Mouse (Mus musculus): Measurements from ENCODE around the gene Klhl42. TPM values are rescaled to one million over a fixed set of nuclear protein-coding genes. Genes with fewer than 3 reads are reported as not detected.

Gene Klhl42
- polyA plus RNA-seq (2012; ENCODE audit: insufficient read depth, insufficient read length, low replicate concordance, missing spikeins), result not detected in 2 replicates

- TF ChIP-seq POLR2A (IDR thresholded peaks at IDR 0.05; ENCODE audit: insufficient read depth, low read depth, low read length) (peak; percentile 73), CTCF (IDR thresholded peaks at IDR 0.05; ENCODE audit: insufficient read depth, low read depth, low read length) (no peak)
- Histone ChIP-seq H3K4me1 (ENCODE audit: control insufficient read depth, insufficient read depth, low read length) (peaks cover 17% of the 10 kb centered on the region), H3K27ac (ENCODE audit: insufficient read depth, low read depth, low read length) (peak within 1 kb of the TSS; percentile 88), H3K4me3 (ENCODE audit: insufficient read depth, low read depth, low read length) (peak within 1 kb of the TSS; percentile 81)
- WGBS, result under 1% methylated on average over 99 of the region's 99 CpGs
These were observed at the start of gene Klhl42 for GRCm38 (mm10) chr6:147091136-147092120. Gene Klhl42 (plus strand): TSS chr6:147091379.

GRCm38 (mm10) chr6:147042291-147043290 is 48.6 kb upstream of the Klhl42 start, which contains the start of gene Mrps35:
Gene Mrps35 (plus strand): TSS chr6:147042764.
- Histone ChIP-seq H3K27ac (ENCODE audit: insufficient read depth, low read depth, low read length) (peak within 1 kb of the TSS; percentile 78), H3K4me3 (ENCODE audit: insufficient read depth, low read depth, low read length) (peak within 1 kb of the TSS; percentile 83), H3K4me1 (ENCODE audit: control insufficient read depth, insufficient read depth, low read length) (no peaks in the 10 kb centered on the region)
- 1% methylated on average over 66 of the region's 66 CpGs for WGBS
- TF ChIP-seq CTCF (IDR thresholded peaks at IDR 0.05; ENCODE audit: insufficient read depth, low read depth, low read length) (no peak), POLR2A (IDR thresholded peaks at IDR 0.05; ENCODE audit: insufficient read depth, low read depth, low read length) (peak; percentile 88)

- no peak for TF ChIP-seq POLR2A (IDR thresholded peaks at IDR 0.05; ENCODE audit: insufficient read depth, low read depth, low read length)
- Histone ChIP-seq H3K4me1 (ENCODE audit: control insufficient read depth, insufficient read depth, low read length) (no peaks in the 10 kb centered on the region), H3K27ac (ENCODE audit: insufficient read depth, low read depth, low read length) (no peak overlapping the region), H3K4me3 (ENCODE audit: insufficient read depth, low read depth, low read length) (peak overlapping the region; percentile 5; the same call in 1 of the 2 replicates)
- WGBS, result 40% methylated on average over 7 of the region's 7 CpGs
These were observed 47.5 kb upstream of the Klhl42 start for GRCm38 (mm10) chr6:147043633-147044032.

DNA sequence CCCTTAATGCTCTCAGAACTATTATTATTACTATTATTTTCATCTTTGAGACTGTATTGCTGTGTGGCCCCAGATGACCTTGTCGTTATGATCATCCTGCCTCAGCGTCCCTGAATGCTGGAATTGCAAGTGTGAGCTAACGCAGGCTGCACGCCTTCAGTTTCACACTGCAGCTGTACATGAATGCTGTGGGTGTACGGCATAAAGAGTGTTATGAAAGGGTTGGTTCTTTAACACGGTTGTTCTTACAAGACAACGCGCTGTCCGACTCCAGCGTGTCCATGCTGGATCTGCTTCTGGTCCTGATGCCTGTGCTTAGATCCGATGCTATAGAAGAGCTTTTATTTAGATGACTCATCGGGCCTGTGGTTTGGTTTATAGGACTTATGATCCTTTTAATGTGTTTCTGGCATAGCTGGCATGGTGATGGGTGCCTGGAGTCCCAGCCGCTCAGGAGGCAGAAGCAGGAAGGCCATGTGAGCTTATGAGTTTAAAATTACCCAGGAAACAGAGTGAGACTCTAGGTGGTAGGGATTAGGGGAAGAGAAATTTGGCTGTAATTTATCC is 41.9 kb upstream of the Klhl42 start:
- H3K4me3 ChIP-seq (ENCODE audit: insufficient read depth, low read depth, low read length), result no peak overlapping the region
- no peak for TF ChIP-seq CTCF (IDR thresholded peaks at IDR 0.05; ENCODE audit: insufficient read depth, low read depth, low read length)
- 0 out of 2 replicates have a peak, but pooled peaks have one; percentile 10 for TF ChIP-seq POLR2A (IDR thresholded peaks at IDR 0.05; ENCODE audit: insufficient read depth, low read depth, low read length)
- peaks cover 7% of the 10 kb centered on the region for H3K4me1 ChIP-seq (ENCODE audit: control insufficient read depth, insufficient read depth, low read length)
- H3K27ac ChIP-seq (ENCODE audit: insufficient read depth, low read depth, low read length), result no peak overlapping the region
- 93% methylated on average over 13 of the region's 13 CpGs for WGBS

GRCm38 (mm10) chr6:147051666-147052065 is 39.5 kb upstream of the Klhl42 start:
- WGBS, result 93% methylated on average over 8 of the region's 8 CpGs
- Histone ChIP-seq H3K4me1 (ENCODE audit: control insufficient read depth, insufficient read depth, low read length) (peaks cover 17% of the 10 kb centered on the region), H3K27ac (ENCODE audit: insufficient read depth, low read depth, low read length) (no peak overlapping the region), H3K4me3 (ENCODE audit: insufficient read depth, low read depth, low read length) (no peak overlapping the region)
- no peak for TF ChIP-seq CTCF (IDR thresholded peaks at IDR 0.05; ENCODE audit: insufficient read depth, low read depth, low read length)
- TF ChIP-seq POLR2A (IDR thresholded peaks at IDR 0.05; ENCODE audit: insufficient read depth, low read depth, low read length), result no peak

GRCm38 (mm10) chr6:147052440-147052839 is 38.7 kb upstream of the Klhl42 start:
- 87% methylated on average over 9 of the region's 9 CpGs for WGBS
- Histone ChIP-seq H3K4me3 (ENCODE audit: insufficient read depth, low read depth, low read length) (no peak overlapping the region), H3K4me1 (ENCODE audit: control insufficient read depth, insufficient read depth, low read length) (peaks cover 17% of the 10 kb centered on the region), H3K27ac (ENCODE audit: insufficient read depth, low read depth, low read length) (no peak overlapping the region)
- TF ChIP-seq POLR2A (IDR thresholded peaks at IDR 0.05; ENCODE audit: insufficient read depth, low read depth, low read length), result no peak
- no peak for TF ChIP-seq CTCF (IDR thresholded peaks at IDR 0.05; ENCODE audit: insufficient read depth, low read depth, low read length)

DNA sequence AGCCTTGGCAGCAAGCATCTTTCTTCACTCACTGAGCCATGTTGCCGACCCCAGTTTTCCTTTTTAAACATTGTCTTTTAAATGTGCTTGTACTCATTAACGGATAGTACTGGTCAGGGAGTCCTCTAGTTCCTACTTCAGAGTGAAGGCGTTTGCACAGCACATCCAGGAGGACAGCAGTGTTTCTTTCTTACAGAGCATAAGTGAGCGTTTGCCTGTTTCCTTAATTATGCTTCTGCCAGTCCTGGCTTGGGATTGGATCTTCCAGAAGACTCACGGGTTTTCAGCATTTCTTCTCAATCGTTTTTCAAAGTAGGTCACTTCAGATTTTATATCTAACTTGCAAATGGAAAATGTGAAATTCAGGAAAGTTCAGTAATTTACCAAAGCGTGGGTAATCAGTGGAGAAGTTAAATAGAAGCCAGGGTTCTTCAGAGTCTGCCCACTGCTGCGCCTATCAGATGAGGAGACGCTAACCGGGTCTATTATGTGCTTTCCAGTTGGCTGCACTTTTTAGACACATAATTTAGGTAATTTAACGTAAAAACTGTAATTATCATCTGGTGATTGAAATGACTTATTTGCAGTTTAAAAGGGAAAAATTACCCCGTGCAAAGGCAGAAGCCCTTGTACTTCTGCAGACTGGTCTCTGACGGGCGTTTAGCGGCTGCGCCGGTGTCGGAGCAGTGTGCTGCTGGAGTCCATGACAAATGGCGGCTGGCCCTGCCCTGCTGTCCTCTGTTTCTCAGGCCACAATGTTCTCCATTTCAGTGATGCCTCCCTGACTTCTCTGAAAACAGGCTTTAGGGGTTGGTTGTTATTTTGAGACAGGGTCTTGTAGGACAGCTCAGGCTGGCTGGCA is 37.2 kb upstream of the Klhl42 start:
- Histone ChIP-seq H3K4me1 (ENCODE audit: control insufficient read depth, insufficient read depth, low read length) (peaks cover 17% of the 10 kb centered on the region), H3K27ac (ENCODE audit: insufficient read depth, low read depth, low read length) (peak overlapping the region; percentile 68), H3K4me3 (ENCODE audit: insufficient read depth, low read depth, low read length) (no peak overlapping the region)
- WGBS, result 33% methylated on average over 19 of the region's 19 CpGs
- TF ChIP-seq POLR2A (IDR thresholded peaks at IDR 0.05; ENCODE audit: insufficient read depth, low read depth, low read length), result no peak
- TF ChIP-seq CTCF (IDR thresholded peaks at IDR 0.05; ENCODE audit: insufficient read depth, low read depth, low read length), result no peak

All from olfactory bulb, adult 2 months (tissue).